Mouse (Mus musculus) E14TG2a.4 (cell line): Measurements from ENCODE around the gene Kdm4b.

ENCODE experiments used
- CTCF ChIP-seq: conservative IDR thresholded peaks from 2 replicates; pipeline ENCODE4 v1.5.1; 2014; ENCODE audit warnings: low read length
- NANOG ChIP-seq: IDR thresholded peaks from 2 replicates; pipeline ENCODE4 v1.6.1; 2014; ENCODE audit warnings: borderline replicate concordance, low read length, mixed read lengths
- POU5F1 ChIP-seq: IDR thresholded peaks from 2 replicates; pipeline ENCODE4 v1.6.1; 2014; ENCODE audit warnings: low read length, borderline replicate concordance

GRCm38 (mm10) chr17:56414785-56415184 is 88.9 kb downstream of the Kdm4b start:
- TF ChIP-seq CTCF (no peak), POU5F1 (no peak), NANOG (no peak)
